Mouse (Mus musculus): ENCODE measurements around the gene Gm21992. TPM values are rescaled to one million over a fixed set of nuclear protein-coding genes. Genes with fewer than 3 reads are reported as not detected.
"Not testable (repeated sequence)": the region's sequence is repeated elsewhere in the genome, so short reads cannot be mapped to it uniquely, and the experiment has no call there.

Gene Gm21992
- polyA plus RNA-seq, 1 experiment from 2014 or later: 30.9 TPM

DNA sequence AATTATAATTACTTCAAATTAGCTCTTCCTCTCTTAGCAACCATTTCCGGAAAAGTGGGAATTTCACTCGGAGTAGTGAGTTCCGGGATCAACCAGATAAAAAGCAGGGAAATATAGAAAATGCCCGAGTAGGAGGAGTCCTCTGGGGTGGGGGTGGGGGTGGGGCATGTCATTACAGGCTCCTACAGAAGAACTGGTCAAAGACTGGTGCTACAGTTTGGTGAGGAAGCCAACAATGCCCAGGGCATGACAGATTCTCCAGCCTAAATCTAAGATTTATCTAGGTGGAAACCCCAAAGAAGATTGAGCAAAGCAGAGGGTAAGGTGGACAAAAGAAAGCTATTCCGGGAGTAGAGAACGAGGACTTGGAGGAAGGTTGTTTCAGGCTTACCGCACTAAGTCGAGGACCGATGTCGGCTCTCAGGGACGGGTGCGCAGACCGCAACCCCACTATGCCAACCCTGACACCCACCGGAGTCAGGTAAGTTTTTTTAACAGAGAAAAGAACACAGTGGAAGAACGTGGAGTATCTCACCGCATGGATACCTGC lies 18.1 kb downstream of the Gm21992 start:
- H3K4me3 ChIP-seq (replicated peaks): peak overlapping the region; percentile 74
- H3K4me2 ChIP-seq (replicated peaks): peak overlapping the region; percentile 75
- peaks cover 35% of the 10 kb centered on the region for H3K36me3 ChIP-seq
- peak; percentile 37; the same call in 1 of the 2 replicates for ATAC-seq (ENCODE audit: insufficient number of reproducible peaks, low FRiP score, low TSS enrichment, low read depth)
- no peaks in the 10 kb centered on the region for H3K27me3 ChIP-seq
- under 1% methylated on average over 16 of the region's 16 CpGs for WGBS
- peak overlapping the region; percentile 89 for H3K27ac ChIP-seq (replicated peaks)
- peaks cover 34% of the 10 kb centered on the region for H3K4me1 ChIP-seq
- H3K9ac ChIP-seq: peak overlapping the region; percentile 63
- no peaks in the 10 kb centered on the region for H3K9me3 ChIP-seq (replicated peaks)

GRCm38 (mm10) chr19:4786313-4786712 lies 25.1 kb downstream of the Gm21992 start:
- WGBS: 95% methylated on average over 2 of the region's 2 CpGs
- H3K4me1 ChIP-seq: peaks cover 23% of the 10 kb centered on the region
- ATAC-seq (ENCODE audit: insufficient number of reproducible peaks, low FRiP score, low TSS enrichment, low read depth): no peak

DNA sequence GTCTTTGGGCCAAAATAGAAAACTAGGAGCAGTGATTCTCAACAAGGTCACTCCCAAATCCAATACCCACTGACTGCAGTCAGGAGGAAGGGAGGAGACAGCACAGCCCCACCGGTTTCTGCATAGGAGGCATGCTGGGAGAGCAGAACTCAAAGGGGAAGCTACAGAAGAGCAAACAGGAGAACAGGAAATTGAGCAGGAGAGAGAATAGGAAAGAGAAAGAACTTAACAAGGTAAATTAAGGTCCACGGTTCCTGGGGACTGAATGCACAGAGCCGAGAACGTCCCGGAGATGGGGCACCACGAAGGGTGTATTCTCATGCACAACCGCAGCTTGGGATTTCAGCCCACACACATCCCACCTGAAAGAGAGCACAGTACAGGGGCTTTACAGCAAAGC lies 26.2 kb downstream of the Gm21992 start:
- no peak for ATAC-seq (ENCODE audit: insufficient number of reproducible peaks, low FRiP score, low TSS enrichment, low read depth)
- H3K4me2 ChIP-seq (replicated peaks): no peak overlapping the region
- H3K4me3 ChIP-seq (replicated peaks): no peak overlapping the region
- no peak overlapping the region for H3K27ac ChIP-seq (replicated peaks)
- peaks cover 12% of the 10 kb centered on the region; the same call in 1 of the 2 replicates for H3K4me1 ChIP-seq
- peaks cover 79% of the 10 kb centered on the region for H3K36me3 ChIP-seq
- no peak overlapping the region for H3K9ac ChIP-seq
- H3K27me3 ChIP-seq: no peaks in the 10 kb centered on the region
- 77% methylated on average over 7 of the region's 7 CpGs for WGBS
- no peaks in the 10 kb centered on the region for H3K9me3 ChIP-seq (replicated peaks)

More at GRCm38 (mm10) chr19:4786313-4786712, 25.1 kb downstream of the Gm21992 start:
- Histone ChIP-seq H3K4me3 (replicated peaks) (no peak overlapping the region), H3K36me3 (peaks cover 82% of the 10 kb centered on the region), H3K9ac (no peak overlapping the region), H3K27ac (replicated peaks) (no peak overlapping the region), H3K4me2 (replicated peaks) (no peak overlapping the region), H3K9me3 (replicated peaks) (no peaks in the 10 kb centered on the region), H3K27me3 (no peaks in the 10 kb centered on the region)

- no peak overlapping the region for H3K4me2 ChIP-seq (replicated peaks)
- H3K27ac ChIP-seq (replicated peaks): no peak overlapping the region
- H3K9me3 ChIP-seq (replicated peaks): no peaks in the 10 kb centered on the region
- peaks cover 74% of the 10 kb centered on the region for H3K36me3 ChIP-seq
- H3K4me3 ChIP-seq (replicated peaks): no peak overlapping the region
- no peak for ATAC-seq (ENCODE audit: insufficient number of reproducible peaks, low FRiP score, low TSS enrichment, low read depth)
- 0 out of 2 replicates have a peak, but pooled peaks cover 9% of the 10 kb centered on the region for H3K4me1 ChIP-seq
- WGBS: 89% methylated on average over 2 of the region's 2 CpGs
- no peaks in the 10 kb centered on the region for H3K27me3 ChIP-seq
- no peak overlapping the region for H3K9ac ChIP-seq
Measured at GRCm38 (mm10) chr19:4782891-4783290, 28.5 kb downstream of the Gm21992 start.

GRCm38 (mm10) chr19:4772785-4773184 lies 38.6 kb downstream of the Gm21992 start:
- no peak overlapping the region for H3K4me3 ChIP-seq (replicated peaks)
- H3K9me3 ChIP-seq (replicated peaks): no peaks in the 10 kb centered on the region
- H3K4me1 ChIP-seq: no peaks in the 10 kb centered on the region
- 83% methylated on average over 3 of the region's 3 CpGs for WGBS
- peaks cover 70% of the 10 kb centered on the region for H3K36me3 ChIP-seq
- no peak for ATAC-seq (ENCODE audit: insufficient number of reproducible peaks, low FRiP score, low TSS enrichment, low read depth)
- H3K27me3 ChIP-seq: no peaks in the 10 kb centered on the region
- H3K4me2 ChIP-seq (replicated peaks): no peak overlapping the region
- no peak overlapping the region for H3K9ac ChIP-seq
- no peak overlapping the region for H3K27ac ChIP-seq (replicated peaks)

GRCm38 (mm10) chr19:4767507-4768148 lies 43.8 kb downstream of the Gm21992 start:
- Histone ChIP-seq H3K4me2 (replicated peaks) (no peak overlapping the region), H3K27ac (replicated peaks) (no peak overlapping the region), H3K4me1 (no peaks in the 10 kb centered on the region), H3K9me3 (replicated peaks) (no peaks in the 10 kb centered on the region), H3K4me3 (replicated peaks) (no peak overlapping the region), H3K9ac (no peak overlapping the region), H3K27me3 (no peaks in the 10 kb centered on the region), H3K36me3 (peaks cover 73% of the 10 kb centered on the region)
- 90% methylated on average over 11 of the region's 12 CpGs for WGBS
- ATAC-seq (ENCODE audit: insufficient number of reproducible peaks, low FRiP score, low TSS enrichment, low read depth): no peak

DNA sequence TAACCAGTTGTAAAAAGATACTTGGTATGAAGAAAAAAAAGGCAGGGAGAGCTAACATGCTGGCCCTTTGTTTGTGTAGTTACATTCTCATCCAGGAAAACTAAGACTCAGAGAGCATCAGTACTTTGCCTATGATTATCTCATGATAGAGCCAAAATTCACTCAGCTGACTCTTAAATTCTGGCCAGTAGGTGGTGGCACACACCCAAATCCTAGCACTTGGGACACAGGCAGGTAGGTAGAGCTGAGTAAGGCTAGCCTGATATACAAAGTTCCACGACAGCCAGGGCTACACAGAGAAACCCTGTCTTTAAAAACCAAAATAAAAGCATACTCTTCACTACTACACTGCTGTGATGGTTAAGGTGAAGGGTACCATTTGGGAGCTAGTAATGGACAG lies 48.5 kb downstream of the Gm21992 start:
- Histone ChIP-seq H3K27ac (replicated peaks) (no peak overlapping the region), H3K4me1 (peaks cover 12% of the 10 kb centered on the region), H3K27me3 (no peaks in the 10 kb centered on the region), H3K4me3 (replicated peaks) (no peak overlapping the region), H3K9me3 (replicated peaks) (no peaks in the 10 kb centered on the region), H3K9ac (no peak overlapping the region), H3K4me2 (replicated peaks) (no peak overlapping the region), H3K36me3 (peaks cover 56% of the 10 kb centered on the region)
- no peak for ATAC-seq (ENCODE audit: insufficient number of reproducible peaks, low FRiP score, low TSS enrichment, low read depth)
- 54% methylated on average over 1 of the region's 1 CpGs for WGBS

GRCm38 (mm10) chr19:4760544-4760943 lies 50.9 kb downstream of the Gm21992 start:
- not testable (repeated sequence) for H3K9ac ChIP-seq; H3K27me3 ChIP-seq; H3K27ac ChIP-seq (replicated peaks); H3K9me3 ChIP-seq (replicated peaks); H3K4me2 ChIP-seq (replicated peaks); H3K4me3 ChIP-seq (replicated peaks); ATAC-seq (ENCODE audit: insufficient number of reproducible peaks, low FRiP score, low TSS enrichment, low read depth)
- Histone ChIP-seq H3K36me3 (peaks cover 42% of the 10 kb centered on the region), H3K4me1 (peaks cover 18% of the 10 kb centered on the region)
- WGBS: 90% methylated on average over 8 of the region's 8 CpGs

- peaks cover 21% of the 10 kb centered on the region for H3K4me1 ChIP-seq
- no peak for ATAC-seq (ENCODE audit: insufficient number of reproducible peaks, low FRiP score, low TSS enrichment, low read depth)
- no peaks in the 10 kb centered on the region for H3K27me3 ChIP-seq
- WGBS: 5% methylated on average over 9 of the region's 9 CpGs
- H3K36me3 ChIP-seq: peaks cover 12% of the 10 kb centered on the region
- H3K27ac ChIP-seq (replicated peaks): peak overlapping the region; percentile 95
- peak overlapping the region; percentile 79 for H3K4me3 ChIP-seq (replicated peaks)
- H3K9ac ChIP-seq: peak overlapping the region; percentile 67
- no peaks in the 10 kb centered on the region for H3K9me3 ChIP-seq (replicated peaks)
- H3K4me2 ChIP-seq (replicated peaks): peak overlapping the region; percentile 63
Measured at GRCm38 (mm10) chr19:4756921-4757320, 54.5 kb downstream of the Gm21992 start.

GRCm38 (mm10) chr19:4756193-4756911 lies 55.1 kb downstream of the Gm21992 start, which contains the start of gene Rbm4b:
Rbm4b (plus strand) TSS chr19:4756497.
- no peaks in the 10 kb centered on the region for H3K27me3 ChIP-seq
- H3K4me2 ChIP-seq (replicated peaks): peak within 1 kb of the TSS; percentile 63
- peaks cover 6% of the 10 kb centered on the region; the same call in 1 of the 2 replicates for H3K36me3 ChIP-seq
- peak; percentile 97 for ATAC-seq (ENCODE audit: insufficient number of reproducible peaks, low FRiP score, low TSS enrichment, low read depth)
- peak within 1 kb of the TSS; percentile 79 for H3K4me3 ChIP-seq (replicated peaks)
- peaks cover 21% of the 10 kb centered on the region for H3K4me1 ChIP-seq
- under 1% methylated on average over 61 of the region's 65 CpGs for WGBS
- H3K9me3 ChIP-seq (replicated peaks): no peaks in the 10 kb centered on the region
- H3K27ac ChIP-seq (replicated peaks): peak within 1 kb of the TSS; percentile 95
- peak within 1 kb of the TSS; percentile 67 for H3K9ac ChIP-seq

DNA sequence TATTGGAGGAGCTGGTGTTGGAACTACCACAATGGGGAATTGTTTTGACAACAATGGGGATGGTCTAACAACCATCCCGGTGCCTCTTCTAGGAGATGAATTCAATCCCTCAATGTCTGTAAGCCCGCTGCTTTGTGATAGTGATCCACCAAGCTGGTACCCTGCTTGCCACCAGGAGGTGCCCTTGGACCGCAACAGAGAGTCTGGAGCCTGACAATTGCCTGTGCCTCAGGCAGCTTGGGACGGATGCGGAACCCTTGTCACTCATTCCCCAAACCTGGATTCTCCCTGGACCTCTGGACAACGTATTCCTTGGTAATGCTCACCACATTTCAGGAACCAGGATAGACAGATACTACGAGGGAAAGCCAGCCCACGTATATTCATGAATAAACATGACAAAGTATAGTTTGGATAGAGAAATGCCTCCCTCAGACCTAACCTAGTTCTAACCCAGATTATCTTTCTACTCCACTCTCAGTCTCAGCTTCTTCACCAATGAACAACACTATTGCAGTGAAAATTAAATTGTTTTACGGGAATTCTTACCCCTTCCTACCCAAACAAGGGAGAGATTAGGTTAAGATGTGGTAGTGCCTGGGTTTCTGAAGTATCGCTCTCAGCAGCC lies 55.7 kb downstream of the Gm21992 start:
- WGBS: 0% methylated on average over 10 of the region's 10 CpGs
- Histone ChIP-seq H3K4me2 (replicated peaks) (peak overlapping the region; percentile 63), H3K4me1 (peaks cover 21% of the 10 kb centered on the region), H3K9ac (peak overlapping the region; percentile 18; the same call in 1 of the 2 replicates), H3K27me3 (no peaks in the 10 kb centered on the region), H3K27ac (replicated peaks) (peak overlapping the region; percentile 95), H3K36me3 (0 out of 2 replicates have a peak, but pooled peaks cover 3% of the 10 kb centered on the region), H3K9me3 (replicated peaks) (no peaks in the 10 kb centered on the region), H3K4me3 (replicated peaks) (peak overlapping the region; percentile 79)
- peak; percentile 75; the same call in 1 of the 2 replicates for ATAC-seq (ENCODE audit: insufficient number of reproducible peaks, low FRiP score, low TSS enrichment, low read depth)
